Mouse (Mus musculus) embryonic facial prominence, embryonic 15.5 days (tissue): ENCODE measurements around the gene Hist1h4j. TPM values are rescaled to one million over a fixed set of nuclear protein-coding genes. Genes with fewer than 3 reads are reported as not detected.
A peak's percentile ranks its signal among the peaks of the same experiment; 100 is the strongest.
"Not testable (repeated sequence)": the region's sequence is repeated elsewhere in the genome, so short reads cannot be mapped to it uniquely, and the experiment has no call there.

Source experiments
- ATAC-seq: fragments of 200-750 bp; cut with Nextera tagmentation; 2 replicates; pipeline ENCODE4 v1.8.0; 2017; ENCODE audit warnings: low read depth, moderate TSS enrichment; ENCODE audit not compliant: insufficient number of reproducible peaks, low FRiP score, low TSS enrichment
- H3K27ac ChIP-seq: fragments of 300-500 bp; sonication (generic); replicated peaks from 2 replicates; pipeline ENCODE4 v1.5.1; 2015; ENCODE audit warnings: mild to moderate bottlenecking, inconsistent platforms
- H3K27me3 ChIP-seq: fragments of 300-500 bp; sonication (generic); 2 replicates; pipeline ENCODE4 v1.6.1; 2015; ENCODE audit warnings: inconsistent platforms
- H3K36me3 ChIP-seq: fragments of 300-500 bp; sonication (generic); 2 replicates; pipeline ENCODE4 v1.6.1; 2015; ENCODE audit warnings: mild to moderate bottlenecking, inconsistent platforms
- H3K4me1 ChIP-seq: fragments of 300-500 bp; sonication (generic); 2 replicates; pipeline ENCODE4 v1.6.1; 2015; ENCODE audit warnings: inconsistent platforms
- H3K4me2 ChIP-seq: fragments of 300-500 bp; sonication (generic); replicated peaks from 2 replicates; pipeline ENCODE4 v1.6.1; 2015; ENCODE audit warnings: mild to moderate bottlenecking, inconsistent platforms
- H3K4me3 ChIP-seq: fragments of 300-500 bp; sonication (generic); replicated peaks from 2 replicates; pipeline ENCODE4 v1.5.1; 2015; ENCODE audit warnings: mild to moderate bottlenecking, inconsistent platforms
- H3K9ac ChIP-seq: fragments of 300-500 bp; sonication (generic); 2 replicates; pipeline ENCODE4 v1.6.1; 2015; ENCODE audit warnings: inconsistent platforms
- H3K9me3 ChIP-seq: fragments of 300-500 bp; sonication (generic); replicated peaks from 2 replicates; pipeline ENCODE4 v1.6.1; 2016; ENCODE audit warnings: inconsistent platforms
- WGBS: fragments of 180-500 bp; shearing (Covaris S2); methylation state at CpG from one replicate; pipeline ENCODE4 v1.1.7; 2015; 5-methylcytosine and 5-hydroxymethylcytosine counted together
- polyA plus RNA-seq: library from polyadenylated mRNA; unstranded; fragments of >200 nt; fragmentation: Nextera tagmentation; extraction: Ambion mirVana; gene quantifications from 2 replicates; pipeline ENCODE4 v1.2.1, GENCODE M21; 2015

Gene Hist1h4j
- polyA plus RNA-seq, 1 experiment from 2014 or later, result 1.9 TPM

GRCm38 (mm10) chr13:21733466-21733865 lies 1.4 kb upstream of the Hist1h4j start:
- Histone ChIP-seq H3K4me1 (peaks cover 9% of the 10 kb centered on the region), H3K36me3 (no peaks in the 10 kb centered on the region), H3K27me3 (no peaks in the 10 kb centered on the region), H3K9ac (no peak overlapping the region), H3K4me2 (no peak overlapping the region), H3K27ac (no peak overlapping the region), H3K4me3 (no peak overlapping the region), H3K9me3 (no peaks in the 10 kb centered on the region)
- ATAC-seq, result no peak
- WGBS, result 69% methylated on average over 5 of the region's 5 CpGs

- Histone ChIP-seq H3K36me3 (no peaks in the 10 kb centered on the region), H3K9me3 (no peaks in the 10 kb centered on the region), H3K4me3 (peak overlapping the region; percentile 52), H3K4me1 (peaks cover 9% of the 10 kb centered on the region), H3K27ac (peak overlapping the region; percentile 97), H3K27me3 (no peaks in the 10 kb centered on the region), H3K9ac (peak overlapping the region; percentile 45), H3K4me2 (peak overlapping the region; percentile 64)
- ATAC-seq, result peak; percentile 76
- WGBS, result under 1% methylated on average over 21 of the region's 21 CpGs
These were observed 606 bp upstream of the Hist1h4j start for GRCm38 (mm10) chr13:21734010-21734905.

- H3K4me3 ChIP-seq, result no peak overlapping the region
- H3K9me3 ChIP-seq, result no peaks in the 10 kb centered on the region
- no peaks in the 10 kb centered on the region for H3K36me3 ChIP-seq
- no peak for ATAC-seq
- H3K9ac ChIP-seq, result no peak overlapping the region
- H3K27me3 ChIP-seq, result no peaks in the 10 kb centered on the region
- WGBS, result 88% methylated on average over 1 of the region's 1 CpGs
- peaks cover 8% of the 10 kb centered on the region for H3K4me1 ChIP-seq
- no peak overlapping the region for H3K4me2 ChIP-seq
- no peak overlapping the region for H3K27ac ChIP-seq
These were observed 10.1 kb downstream of the Hist1h4j start for GRCm38 (mm10) chr13:21745006-21745405.

GRCm38 (mm10) chr13:21749387-21750158 lies 14.7 kb downstream of the Hist1h4j start:
- no peaks in the 10 kb centered on the region for H3K27me3 ChIP-seq
- peak overlapping the region; percentile 51 for H3K4me3 ChIP-seq
- no peaks in the 10 kb centered on the region for H3K36me3 ChIP-seq
- H3K4me1 ChIP-seq, result peaks cover 16% of the 10 kb centered on the region
- 3% methylated on average over 5 of the region's 5 CpGs for WGBS
- peak overlapping the region; percentile 94 for H3K27ac ChIP-seq
- no peak for ATAC-seq
- peak overlapping the region; percentile 44 for H3K9ac ChIP-seq
- H3K4me2 ChIP-seq, result peak overlapping the region; percentile 62
- H3K9me3 ChIP-seq, result no peaks in the 10 kb centered on the region

GRCm38 (mm10) chr13:21750159-21751017 lies 15.5 kb downstream of the Hist1h4j start, which contains the start of gene Hist1h4k:
Hist1h4k (minus strand) TSS chr13:21750505.
- not testable (repeated sequence) for H3K36me3 ChIP-seq, H3K9me3 ChIP-seq, H3K27me3 ChIP-seq
- Histone ChIP-seq H3K4me2 (peak within 1 kb of the TSS; percentile 62), H3K4me3 (peak within 1 kb of the TSS; percentile 51), H3K4me1 (peaks cover 19% of the 10 kb centered on the region), H3K27ac (peak within 1 kb of the TSS; percentile 94), H3K9ac (peak within 1 kb of the TSS; percentile 44)
- under 1% methylated on average over 49 of the region's 56 CpGs for WGBS
- ATAC-seq, result peak; percentile 84

GRCm38 (mm10) chr13:21751417-21751816 lies 16.6 kb downstream of the Hist1h4j start:
- no peaks in the 10 kb centered on the region for H3K9me3 ChIP-seq
- H3K9ac ChIP-seq, result no peak overlapping the region
- H3K36me3 ChIP-seq, result no peaks in the 10 kb centered on the region
- H3K4me3 ChIP-seq, result no peak overlapping the region
- H3K4me2 ChIP-seq, result no peak overlapping the region
- 0 out of 2 replicates have a peak overlapping the region, but pooled peaks have one; percentile 58 for H3K27ac ChIP-seq
- peaks cover 19% of the 10 kb centered on the region for H3K4me1 ChIP-seq
- H3K27me3 ChIP-seq, result no peaks in the 10 kb centered on the region
- ATAC-seq, result no peak

GRCm38 (mm10) chr13:21751827-21752226 lies 17.0 kb downstream of the Hist1h4j start:
- H3K9ac ChIP-seq, result no peak overlapping the region
- H3K4me1 ChIP-seq, result peaks cover 19% of the 10 kb centered on the region
- no peaks in the 10 kb centered on the region for H3K9me3 ChIP-seq
- H3K36me3 ChIP-seq, result no peaks in the 10 kb centered on the region
- H3K27ac ChIP-seq, result peak overlapping the region; percentile 92; the same call in 1 of the 2 replicates
- 0 out of 2 replicates have a peak overlapping the region, but pooled peaks have one; percentile 64 for H3K4me2 ChIP-seq
- 62% methylated on average over 3 of the region's 3 CpGs for WGBS
- no peaks in the 10 kb centered on the region for H3K27me3 ChIP-seq
- ATAC-seq, result no peak
- H3K4me3 ChIP-seq, result no peak overlapping the region

GRCm38 (mm10) chr13:21752356-21752755 lies 17.5 kb downstream of the Hist1h4j start:
- Histone ChIP-seq H3K9me3 (no peaks in the 10 kb centered on the region), H3K4me3 (no peak overlapping the region), H3K9ac (no peak overlapping the region), H3K36me3 (no peaks in the 10 kb centered on the region), H3K4me2 (0 out of 2 replicates have a peak overlapping the region, but pooled peaks have one; percentile 64), H3K4me1 (peaks cover 17% of the 10 kb centered on the region), H3K27ac (peak overlapping the region; percentile 92), H3K27me3 (no peaks in the 10 kb centered on the region)
- WGBS, result 31% methylated on average over 3 of the region's 3 CpGs
- ATAC-seq, result no peak

GRCm38 (mm10) chr13:21753051-21753523 lies 18.2 kb downstream of the Hist1h4j start:
- Histone ChIP-seq H3K4me3 (peak overlapping the region; percentile 48), H3K9ac (peak overlapping the region; percentile 15; the same call in 1 of the 2 replicates), H3K27ac (peak overlapping the region; percentile 92), H3K36me3 (no peaks in the 10 kb centered on the region), H3K9me3 (no peaks in the 10 kb centered on the region), H3K4me2 (peak overlapping the region; percentile 64), H3K4me1 (peaks cover 15% of the 10 kb centered on the region), H3K27me3 (no peaks in the 10 kb centered on the region)
- no peak for ATAC-seq
- WGBS, result 1% methylated on average over 10 of the region's 10 CpGs

- H3K36me3 ChIP-seq, H3K27me3 ChIP-seq, H3K9me3 ChIP-seq: not testable (repeated sequence)
- under 1% methylated on average over 49 of the region's 50 CpGs for WGBS
- peak; percentile 93 for ATAC-seq
- H3K4me1 ChIP-seq, result peaks cover 15% of the 10 kb centered on the region
- H3K27ac ChIP-seq, result peak within 1 kb of the TSS; percentile 92
- peak within 1 kb of the TSS; percentile 18 for H3K9ac ChIP-seq
- peak within 1 kb of the TSS; percentile 64 for H3K4me2 ChIP-seq
- H3K4me3 ChIP-seq, result peak within 1 kb of the TSS; percentile 48
These were observed 18.8 kb downstream of the Hist1h4j start, which contains the start of the genes Hist1h2ak and Hist1h2bn for GRCm38 (mm10) chr13:21753524-21754285. Hist1h2ak (minus strand) TSS chr13:21753827. Hist1h2bn (plus strand) TSS chr13:21754123.
